Mouse (Mus musculus) MEL (cell line): ENCODE data around the gene Trabd. TPM values are rescaled to one million over a fixed set of nuclear protein-coding genes. Genes with fewer than 3 reads are reported as not detected.
A peak's percentile ranks its signal among the peaks of the same experiment; 100 is the strongest.

Source experiments
- DNase-seq: peaks from one replicate; pipeline ENCODE4 v3.0.0; 2011; ENCODE audit warnings: low read depth, low spot score
- H3K27ac ChIP-seq: 2 replicates; pipeline ENCODE4 v1.5.1; 2012; ENCODE audit warnings: low read depth, mild to moderate bottlenecking, control low read depth, low read length, moderate library complexity; ENCODE audit not compliant: control insufficient read depth
- H3K27me3 ChIP-seq, 2 experiments: fragments of 150-350 bp in 1 of 2; sonication (generic) in 1 of 2; 2 replicates each; pipeline ENCODE4 v1.6.1; 2012; ENCODE audit warnings: low read length in 2 of 2, mild to moderate bottlenecking in 2 of 2, improper control_type of control experiment in 1 of 2, moderate library complexity in 1 of 2; ENCODE audit not compliant: insufficient read depth in 2 of 2, control insufficient read depth in 1 of 2
- H3K36me3 ChIP-seq, 2 experiments: 2 replicates each; pipeline ENCODE4 v1.6.1; 2012 to 2014; ENCODE audit warnings: low read length in 2 of 2, improper control_type of control experiment in 1 of 2, inconsistent platforms in 1 of 2, mild to moderate bottlenecking in 1 of 2; ENCODE audit not compliant: insufficient read depth in 2 of 2, control insufficient read depth in 1 of 2
- H3K4me1 ChIP-seq, 2 experiments: fragments of 150-350 bp in 1 of 2; sonication (generic) in 1 of 2; 2 replicates each; pipeline ENCODE4 v1.6.1; 2012; ENCODE audit warnings: low read length in 2 of 2, improper control_type of control experiment in 1 of 2, mild to moderate bottlenecking in 1 of 2; ENCODE audit not compliant: insufficient read depth in 2 of 2, control insufficient read depth in 1 of 2
- H3K4me3 ChIP-seq, 2 experiments: fragments of 150-350 bp in 1 of 2; sonication (generic) in 1 of 2; 2 replicates each; pipeline ENCODE4 v1.5.1; 2012; ENCODE audit warnings: low read depth in 2 of 2, low read length in 2 of 2, mild to moderate bottlenecking in 2 of 2, moderate library complexity in 2 of 2, control low read depth in 1 of 2, improper control_type of control experiment in 1 of 2; ENCODE audit not compliant: control insufficient read depth in 1 of 2, insufficient read depth in 1 of 2
- H3K79me2 ChIP-seq: 2 replicates; pipeline ENCODE4 v1.6.1; 2012; ENCODE audit warnings: mild to moderate bottlenecking, low read length, moderate library complexity; ENCODE audit not compliant: control insufficient read depth, poor library complexity, insufficient read depth
- H3K9ac ChIP-seq: 2 replicates; pipeline ENCODE4 v1.6.1; 2012; ENCODE audit warnings: low read depth, mild to moderate bottlenecking, control low read depth, low read length, moderate library complexity; ENCODE audit not compliant: control insufficient read depth, poor library complexity, severe bottlenecking
- H3K9me3 ChIP-seq: fragments of 150-350 bp; sonication (generic); replicated peaks from 2 replicates; pipeline ENCODE4 v1.6.1; 2012; ENCODE audit warnings: mild to moderate bottlenecking, low read length, improper control_type of control experiment, moderate library complexity; ENCODE audit not compliant: insufficient read depth
- CHD1 ChIP-seq: IDR thresholded peaks from 2 replicates; pipeline ENCODE4 v1.6.1; 2012; ENCODE audit warnings: low read depth, mild to moderate bottlenecking, inconsistent platforms, low read length, improper control_type of control experiment
- E2F4 ChIP-seq: IDR thresholded peaks from 2 replicates; pipeline ENCODE4 v1.6.1; 2011; ENCODE audit warnings: low read depth, low read length, improper control_type of control experiment, borderline replicate concordance
- ELF1 ChIP-seq: IDR thresholded peaks from 2 replicates; pipeline ENCODE4 v1.6.1; 2014; ENCODE audit warnings: low read depth, mild to moderate bottlenecking, inconsistent platforms, low read length, improper control_type of control experiment, moderate library complexity
- EP300 ChIP-seq, 2 experiments: IDR thresholded peaks; 2 replicates each; pipeline ENCODE4 v1.6.1; 2011; ENCODE audit warnings: improper control_type of control experiment in 2 of 2, low read length in 2 of 2, low read depth in 1 of 2, mild to moderate bottlenecking in 1 of 2
- KAT2A ChIP-seq: conservative IDR thresholded peaks from 2 replicates; pipeline ENCODE4 v1.6.1; 2012; ENCODE audit warnings: low read depth, low read length, improper control_type of control experiment, inconsistent platforms
- MAX ChIP-seq: IDR thresholded peaks from 2 replicates; pipeline ENCODE4 v1.6.1; 2011; ENCODE audit warnings: low read length, improper control_type of control experiment
- MEF2A ChIP-seq: IDR thresholded peaks from 2 replicates; pipeline ENCODE4 v1.6.1; 2014; ENCODE audit warnings: low read depth, mild to moderate bottlenecking, inconsistent platforms, low read length, improper control_type of control experiment; ENCODE audit not compliant: poor library complexity, insufficient replicate concordance, severe bottlenecking; ENCODE audit errors: extremely low read depth
- MXI1 ChIP-seq: IDR thresholded peaks from 2 replicates; pipeline ENCODE4 v1.6.1; 2011; ENCODE audit warnings: mild to moderate bottlenecking, low read depth, low read length, improper control_type of control experiment
- MYC ChIP-seq: IDR thresholded peaks from 2 replicates; pipeline ENCODE4 v1.6.1; 2011; ENCODE audit warnings: low read depth, mild to moderate bottlenecking, low read length, improper control_type of control experiment, moderate library complexity
- NELFE ChIP-seq: IDR thresholded peaks from 2 replicates; pipeline ENCODE4 v1.6.1; 2011; ENCODE audit warnings: low read depth, low read length, improper control_type of control experiment
- POLR2A ChIP-seq, 2 experiments: IDR thresholded peaks; 2 replicates each; pipeline ENCODE4 v1.6.1; 2011 to 2012; ENCODE audit warnings: low read length in 2 of 2, mild to moderate bottlenecking in 2 of 2, control low read depth in 1 of 2, improper control_type of control experiment in 1 of 2, low read depth in 1 of 2, moderate library complexity in 1 of 2; ENCODE audit not compliant: control insufficient read depth in 1 of 2, insufficient read depth in 1 of 2, poor library complexity in 1 of 2
- RCOR1 ChIP-seq: IDR thresholded peaks from 2 replicates; pipeline ENCODE4 v1.6.1; 2012; ENCODE audit warnings: low read depth, mild to moderate bottlenecking, inconsistent platforms, low read length, improper control_type of control experiment
- SMC3 ChIP-seq: IDR thresholded peaks from 2 replicates; pipeline ENCODE4 v1.6.1; 2011; ENCODE audit warnings: low read depth, low read length, improper control_type of control experiment
- USF2 ChIP-seq, 2 experiments: IDR thresholded peaks; 2 replicates each; pipeline ENCODE4 v1.6.1; 2011 to 2012; ENCODE audit warnings: improper control_type of control experiment in 2 of 2, low read length in 2 of 2, borderline replicate concordance in 1 of 2, inconsistent platforms in 1 of 2, low read depth in 1 of 2, mild to moderate bottlenecking in 1 of 2; ENCODE audit not compliant: insufficient read depth in 1 of 2
- ZC3H11A ChIP-seq: IDR thresholded peaks from 2 replicates; pipeline ENCODE4 v1.6.1; 2012; ENCODE audit warnings: low read depth, mild to moderate bottlenecking, inconsistent platforms, low read length, improper control_type of control experiment
- ZKSCAN1 ChIP-seq: IDR thresholded peaks from 2 replicates; pipeline ENCODE4 v1.6.1; 2012; ENCODE audit warnings: low read depth, mild to moderate bottlenecking, inconsistent platforms, low read length, improper control_type of control experiment, moderate library complexity
- polyA plus RNA-seq, 2 experiments: library from polyadenylated mRNA; stranded (reverse) in 1 of 2; unstranded in 1 of 2; fragments of >175 nt in 1 of 2; fragments of >200 nt in 1 of 2; gene quantifications; 2 replicates each; pipeline versions ENCODE4 v1.2.1 to v1.2.4; 2012; ENCODE audit warnings: low replicate concordance in 2 of 2, low read depth in 1 of 2; ENCODE audit not compliant: insufficient read length in 2 of 2, insufficient read depth in 1 of 2, missing spikeins in 1 of 2
- total RNA-seq: library from RNA; depleted of rRNA; stranded (reverse); fragments of 300-350 nt; gene quantifications from 2 replicates; pipeline ENCODE4 v1.2.3, GENCODE M21; 2012

Trabd gene
- total and polyA plus RNA-seq, 3 experiments = 45.9 to 81.4 TPM; not detected in 1

DNA sequence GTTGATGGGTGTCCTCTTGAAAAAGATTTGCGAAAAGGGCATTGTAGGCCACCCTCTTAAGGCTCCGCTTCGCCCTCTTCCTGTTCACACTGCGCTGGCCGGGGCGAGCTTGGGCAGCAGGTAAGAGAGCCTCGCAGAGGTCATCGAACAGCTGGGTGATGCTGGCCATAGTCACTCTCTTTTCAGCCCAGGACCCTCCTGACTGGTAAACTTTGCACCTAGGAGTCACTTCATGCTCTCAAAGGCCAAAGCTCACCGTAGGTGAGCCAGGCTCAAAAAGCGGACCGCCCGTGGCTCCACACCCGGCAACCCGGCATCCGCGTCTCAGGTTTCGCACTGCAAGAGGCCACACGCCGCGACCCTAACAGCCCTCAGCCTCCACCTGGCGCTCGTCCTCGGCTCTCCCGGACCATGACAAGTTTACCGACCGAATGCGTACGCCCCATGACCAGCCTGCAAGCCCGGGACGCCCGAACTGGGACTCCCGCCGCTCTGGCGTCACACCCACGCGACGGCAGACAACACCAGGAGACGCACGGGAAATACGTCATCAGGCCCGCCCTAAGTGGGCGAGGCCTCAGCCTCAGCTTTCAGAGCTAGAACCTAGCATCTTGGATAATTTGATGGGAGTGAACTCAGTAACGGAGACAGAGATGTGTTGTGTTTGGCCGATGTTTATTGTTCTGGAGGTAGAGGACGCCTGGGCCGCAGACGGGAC lies 47.9 kb downstream of the Trabd start, which contains the start of gene Tubgcp6 (continued):
- TF ChIP-seq EP300 (IDR thresholded peaks at IDR 0.05; ENCODE audit: low read depth in 1 of 2, low read length in 2 of 2) (no peak), ELF1 (peak; percentile 57; the same call in 1 of the 2 replicates), SMC3 (no peak)

DNA sequence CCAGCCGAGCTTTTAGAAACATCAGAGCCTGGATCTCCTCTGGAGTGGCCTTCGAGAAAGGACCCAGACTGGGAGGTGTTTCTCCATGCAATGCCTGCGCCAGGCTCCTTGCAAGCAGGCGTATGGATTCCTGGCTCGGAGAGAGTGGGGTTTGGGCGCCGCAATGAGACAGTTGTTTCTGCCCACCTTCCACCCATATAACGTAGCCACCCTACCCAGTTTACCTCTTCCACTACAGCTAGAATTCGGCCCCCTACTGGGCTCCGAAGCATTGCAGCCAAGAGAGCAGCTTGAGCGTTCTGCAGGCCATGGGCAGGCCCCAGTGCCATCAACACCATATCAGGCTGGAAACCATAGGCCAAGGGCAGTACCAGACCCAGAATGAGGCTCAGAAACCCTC lies 48.7 kb downstream of the Trabd start:
- Histone ChIP-seq H3K9me3 (no peaks in the 10 kb centered on the region), H3K9ac (no peak overlapping the region), H3K4me3 (no peak overlapping the region), H3K36me3 (peaks cover 0 to 14% of the 10 kb centered on the region in 2 experiments; a peak in 3 of 4 replicates), H3K4me1 (peaks cover 0 to 20% of the 10 kb centered on the region in 2 experiments; a peak in 3 of 4 replicates), H3K27me3 (no peaks in the 10 kb centered on the region), H3K79me2 (peaks cover 41% of the 10 kb centered on the region), H3K27ac (no peak overlapping the region)
- TF ChIP-seq RCOR1 = no peak
- TF ChIP-seq KAT2A = no peak
- TF ChIP-seq NELFE = no peak
- TF ChIP-seq ZKSCAN1 = no peak
- no peak for TF ChIP-seq MEF2A
- no peak for TF ChIP-seq MAX
- TF ChIP-seq MYC = no peak
- TF ChIP-seq ZC3H11A = no peak
- no peak for TF ChIP-seq EP300 (IDR thresholded peaks at IDR 0.05; ENCODE audit: low read depth in 1 of 2, low read length in 2 of 2)
- no peak for TF ChIP-seq USF2 (IDR thresholded peaks at IDR 0.05; ENCODE audit: borderline replicate concordance in 1 of 2, insufficient read depth in 1 of 2, low read depth in 1 of 2, low read length in 2 of 2)
- no peak for TF ChIP-seq E2F4
- no peak for TF ChIP-seq MXI1
- no peak for DNase-seq

DNA sequence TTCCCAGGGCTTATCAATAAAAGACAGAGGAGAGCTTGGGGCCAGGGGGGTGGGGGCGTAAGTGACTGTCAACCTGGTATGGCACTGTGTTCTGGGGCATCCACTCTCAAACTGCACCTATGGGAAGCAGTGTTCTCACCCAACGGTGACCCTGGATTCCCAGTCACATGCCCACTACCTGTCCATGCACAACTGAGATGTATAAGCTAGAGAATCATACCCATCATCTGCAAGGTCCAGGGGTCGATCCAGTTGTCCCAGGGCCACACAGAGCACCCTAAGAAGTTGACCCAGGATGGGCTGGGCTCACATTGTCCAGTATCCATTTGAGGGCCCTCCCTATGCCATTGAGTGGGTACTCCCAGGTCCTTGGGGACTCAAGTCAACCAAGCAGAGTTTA lies 49.4 kb downstream of the Trabd start:
- Histone ChIP-seq H3K27me3 (no peaks in the 10 kb centered on the region), H3K79me2 (peaks cover 41% of the 10 kb centered on the region), H3K4me3 (no peak overlapping the region), H3K36me3 (peaks cover 0 to 14% of the 10 kb centered on the region in 2 experiments; a peak in 3 of 4 replicates), H3K27ac (no peak overlapping the region), H3K4me1 (peaks cover 0 to 24% of the 10 kb centered on the region in 2 experiments; a peak in 3 of 4 replicates)
- no peak for DNase-seq
- TF ChIP-seq POLR2A (IDR thresholded peaks at IDR 0.05; ENCODE audit: control insufficient read depth in 1 of 2, insufficient read depth in 1 of 2, low read depth in 1 of 2, low read length in 2 of 2, poor library complexity in 1 of 2) (no peak), CHD1 (no peak)
- TF ChIP-seq, all 39 proteins: peak for 0
- Histone ChIP-seq H3K9ac (no peak overlapping the region), H3K9me3 (no peaks in the 10 kb centered on the region)
